Mouse (Mus musculus): ENCODE results near the gene Klrc1. TPM values are rescaled to one million over a fixed set of nuclear protein-coding genes. Genes with fewer than 3 reads are reported as not detected.
"Not testable (repeated sequence)": the region's sequence is repeated elsewhere in the genome, so short reads cannot be mapped to it uniquely, and the experiment has no call there.

The Klrc1 gene
- not detected in 2 replicates for polyA plus RNA-seq (2015; fragmentation: Nextera tagmentation; extraction: Ambion mirVana)

DNA sequence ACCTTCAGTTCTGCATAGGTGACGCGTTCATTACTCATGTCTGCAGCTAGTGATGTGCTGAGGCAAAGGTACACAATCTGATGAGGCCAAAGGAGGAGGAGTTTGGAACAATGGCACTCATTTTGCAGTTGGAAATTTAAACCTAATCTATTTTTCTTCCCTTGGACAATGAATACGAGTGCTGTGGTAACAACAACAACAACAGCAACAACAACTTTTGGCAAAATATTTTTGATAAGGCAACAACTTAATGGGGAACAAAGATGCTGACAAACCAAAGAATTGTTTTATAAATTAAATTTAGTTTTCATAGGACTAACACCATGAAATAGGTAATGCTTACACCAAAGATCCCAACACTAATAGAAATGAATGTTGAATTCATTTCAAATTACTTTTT, at the start of gene Klrc1:
TSS of gene Klrc1 (minus strand) at position 101 of the 400 bp plus-strand sequence.
- H3K27ac ChIP-seq, result no peak within 1 kb of the TSS
- no peak within 1 kb of the TSS for H3K4me2 ChIP-seq
- no peak within 1 kb of the TSS for H3K4me3 ChIP-seq
- H3K9me3 ChIP-seq, result no peaks in the 10 kb centered on the region
- no peaks in the 10 kb centered on the region for H3K4me1 ChIP-seq
- no peaks in the 10 kb centered on the region for H3K27me3 ChIP-seq
- WGBS, result 83% methylated on average over 3 of the region's 3 CpGs
- no peak for ATAC-seq (ENCODE audit: insufficient number of reproducible peaks, insufficient read depth, low FRiP score, low TSS enrichment, low read depth)
- no peak within 1 kb of the TSS for H3K9ac ChIP-seq
- no peaks in the 10 kb centered on the region for H3K36me3 ChIP-seq

DNA sequence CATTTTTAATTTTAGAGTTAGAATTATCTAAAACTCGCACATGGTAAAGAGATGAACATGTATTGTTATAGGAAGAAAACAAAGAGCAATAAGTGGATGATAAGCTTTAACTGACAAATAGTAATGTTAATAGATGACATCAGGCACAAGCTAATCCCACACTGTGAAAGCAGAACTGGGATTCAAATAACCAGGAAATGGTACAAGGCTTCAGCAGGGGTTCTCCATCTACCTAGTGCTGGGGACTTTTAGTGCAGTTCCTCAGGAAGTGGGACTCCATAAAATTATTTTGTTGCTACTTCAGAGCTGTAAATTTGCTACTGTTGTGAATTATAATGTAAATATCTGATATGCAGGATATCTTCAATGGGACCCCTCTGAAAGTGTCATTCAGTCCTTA, 48.5 kb upstream of the Klrc1 start:
- no peak for ATAC-seq (ENCODE audit: insufficient number of reproducible peaks, insufficient read depth, low FRiP score, low TSS enrichment, low read depth)
- no peaks in the 10 kb centered on the region for H3K27me3 ChIP-seq
- 92% methylated on average over 1 of the region's 1 CpGs for WGBS
- H3K4me1 ChIP-seq, result no peaks in the 10 kb centered on the region
- H3K9ac ChIP-seq, result no peak overlapping the region
- H3K27ac ChIP-seq, result no peak overlapping the region
- no peaks in the 10 kb centered on the region for H3K36me3 ChIP-seq
- no peak overlapping the region for H3K4me2 ChIP-seq
- H3K9me3 ChIP-seq, result no peaks in the 10 kb centered on the region
- H3K4me3 ChIP-seq, result no peak overlapping the region

DNA sequence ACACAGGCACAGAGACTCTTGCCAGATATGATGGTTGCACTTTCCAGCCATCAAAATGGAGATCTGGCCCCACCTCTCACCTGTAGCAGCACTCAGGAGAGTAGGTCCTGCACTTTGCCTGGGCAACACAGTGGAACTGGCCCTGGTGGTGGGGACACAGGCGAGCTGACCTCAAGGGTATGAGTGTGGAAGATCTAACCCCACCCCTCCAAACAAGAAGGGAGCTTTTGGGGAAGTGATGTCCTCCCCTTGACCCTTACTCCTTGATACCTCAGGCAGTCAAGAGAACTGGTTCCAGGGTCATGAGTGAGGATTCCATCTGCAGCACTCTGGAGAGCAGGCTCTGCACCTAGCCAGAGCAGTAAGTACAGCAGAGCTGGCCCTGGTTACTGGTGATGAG, 42.6 kb upstream of the Klrc1 start:
- Histone ChIP-seq H3K9ac (no peak overlapping the region), H3K4me2 (no peak overlapping the region), H3K36me3 (no peaks in the 10 kb centered on the region), H3K4me1 (no peaks in the 10 kb centered on the region), H3K27me3 (no peaks in the 10 kb centered on the region), H3K9me3 (0 out of 2 replicates have a peak, but pooled peaks cover 4% of the 10 kb centered on the region), H3K4me3 (no peak overlapping the region), H3K27ac (no peak overlapping the region)
- no peak for ATAC-seq (ENCODE audit: insufficient number of reproducible peaks, insufficient read depth, low FRiP score, low TSS enrichment, low read depth)
- WGBS, result 46% methylated on average over 1 of the region's 1 CpGs

DNA sequence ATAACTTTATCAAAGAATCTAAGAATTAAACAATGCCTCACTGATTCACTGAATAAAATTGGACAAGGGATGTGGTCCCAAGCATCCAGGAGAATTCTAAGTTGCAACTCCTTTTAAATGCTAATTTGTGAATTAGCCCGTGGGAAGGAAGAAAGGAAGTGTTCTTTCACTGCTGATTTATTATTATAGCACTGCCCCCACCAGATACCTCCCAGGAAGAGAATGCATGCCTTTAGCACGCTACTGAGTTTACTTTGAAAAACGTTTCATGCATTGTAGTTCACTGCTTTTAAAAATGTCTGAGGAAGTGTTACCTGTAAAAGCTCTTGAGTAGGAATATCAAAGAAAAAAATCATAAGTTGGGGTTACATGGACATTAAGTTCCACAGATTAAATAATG, 41.7 kb upstream of the Klrc1 start:
- WGBS, result 30% methylated on average over 3 of the region's 3 CpGs
- Histone ChIP-seq H3K9ac (no peak overlapping the region), H3K9me3 (0 out of 2 replicates have a peak, but pooled peaks cover 4% of the 10 kb centered on the region), H3K36me3 (no peaks in the 10 kb centered on the region), H3K4me3 (no peak overlapping the region), H3K4me2 (no peak overlapping the region), H3K4me1 (no peaks in the 10 kb centered on the region), H3K27me3 (no peaks in the 10 kb centered on the region), H3K27ac (no peak overlapping the region)
- ATAC-seq (ENCODE audit: insufficient number of reproducible peaks, insufficient read depth, low FRiP score, low TSS enrichment, low read depth), result no peak

DNA sequence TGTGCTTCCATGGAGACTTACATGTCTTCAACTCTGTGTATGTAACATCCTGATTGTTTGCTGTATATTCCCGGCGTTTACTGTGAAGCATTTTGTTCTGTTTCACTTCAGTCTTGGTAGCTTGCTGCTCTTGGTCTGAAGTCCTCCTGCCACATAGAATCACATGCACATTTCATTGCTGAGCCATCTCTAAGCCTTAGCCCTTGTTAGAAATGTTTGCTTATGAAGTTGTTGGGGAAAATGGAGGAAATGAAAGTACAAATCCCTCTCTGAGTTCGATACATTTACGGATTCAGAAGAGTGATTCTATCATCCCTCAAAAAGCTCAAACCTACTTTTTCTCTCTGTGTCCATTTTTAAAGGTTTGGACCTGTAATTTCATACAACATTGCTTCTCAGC, 38.3 kb upstream of the Klrc1 start, which contains the start of gene Klri1:
TSS of gene Klri1 (minus strand) at position 101 of the 400 bp plus-strand sequence.
- Histone ChIP-seq H3K27me3 (no peaks in the 10 kb centered on the region), H3K4me1 (no peaks in the 10 kb centered on the region), H3K36me3 (no peaks in the 10 kb centered on the region), H3K4me3 (no peak within 1 kb of the TSS), H3K9me3 (0 out of 2 replicates have a peak, but pooled peaks cover 4% of the 10 kb centered on the region), H3K4me2 (no peak within 1 kb of the TSS), H3K27ac (no peak within 1 kb of the TSS), H3K9ac (no peak within 1 kb of the TSS)
- 88% methylated on average over 4 of the region's 4 CpGs for WGBS
- ATAC-seq (ENCODE audit: insufficient number of reproducible peaks, insufficient read depth, low FRiP score, low TSS enrichment, low read depth), result no peak

DNA sequence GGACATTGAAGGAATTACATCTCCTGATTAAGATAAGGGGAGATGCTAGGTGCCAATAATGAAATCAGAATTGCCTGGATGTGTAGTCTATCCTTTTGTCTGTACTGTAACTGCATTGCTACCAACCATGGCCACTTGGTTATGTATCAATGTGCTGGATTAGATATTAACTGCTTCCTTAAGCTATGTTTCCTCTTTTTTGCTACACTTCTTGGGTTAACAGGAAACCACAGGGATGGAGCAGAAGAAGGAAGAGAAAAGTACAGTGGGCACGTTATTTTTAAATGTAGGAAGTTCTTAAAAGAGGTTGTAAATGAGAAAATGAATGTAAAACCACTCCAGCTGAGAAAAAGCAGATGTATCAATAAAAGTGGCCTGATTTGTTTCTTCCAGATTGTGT, 34.8 kb upstream of the Klrc1 start:
- 48% methylated on average over 1 of the region's 1 CpGs for WGBS
- H3K27me3 ChIP-seq, result no peaks in the 10 kb centered on the region
- H3K36me3 ChIP-seq, result no peaks in the 10 kb centered on the region
- H3K9me3 ChIP-seq, result 0 out of 2 replicates have a peak, but pooled peaks cover 2% of the 10 kb centered on the region
- H3K4me3 ChIP-seq, result no peak overlapping the region
- H3K4me2 ChIP-seq, result no peak overlapping the region
- H3K9ac ChIP-seq, result no peak overlapping the region
- H3K27ac ChIP-seq, result no peak overlapping the region
- ATAC-seq (ENCODE audit: insufficient number of reproducible peaks, insufficient read depth, low FRiP score, low TSS enrichment, low read depth), result no peak
- H3K4me1 ChIP-seq, result no peaks in the 10 kb centered on the region

DNA sequence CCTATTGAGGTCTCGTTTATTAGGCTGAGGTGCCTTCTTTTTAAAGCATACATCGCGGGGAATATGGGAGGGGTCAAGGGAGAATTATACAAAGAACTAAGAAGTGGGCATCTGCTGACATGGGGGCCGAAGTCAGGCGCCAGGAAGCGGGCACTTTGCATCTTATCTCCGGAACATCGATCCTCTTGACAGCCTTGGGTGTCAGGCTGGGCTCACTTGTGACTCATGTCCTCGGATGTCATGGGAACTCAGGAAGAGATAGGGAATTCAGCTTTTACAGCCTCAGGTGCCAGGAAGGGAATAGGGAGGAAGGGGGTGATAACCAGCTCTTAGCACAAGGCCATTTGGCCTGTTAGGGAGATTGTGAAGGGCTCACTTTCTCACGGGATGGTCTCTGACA, 12.7 kb upstream of the Klrc1 start:
- 84% methylated on average over 10 of the region's 10 CpGs for WGBS
- not testable (repeated sequence) for H3K9me3 ChIP-seq

DNA sequence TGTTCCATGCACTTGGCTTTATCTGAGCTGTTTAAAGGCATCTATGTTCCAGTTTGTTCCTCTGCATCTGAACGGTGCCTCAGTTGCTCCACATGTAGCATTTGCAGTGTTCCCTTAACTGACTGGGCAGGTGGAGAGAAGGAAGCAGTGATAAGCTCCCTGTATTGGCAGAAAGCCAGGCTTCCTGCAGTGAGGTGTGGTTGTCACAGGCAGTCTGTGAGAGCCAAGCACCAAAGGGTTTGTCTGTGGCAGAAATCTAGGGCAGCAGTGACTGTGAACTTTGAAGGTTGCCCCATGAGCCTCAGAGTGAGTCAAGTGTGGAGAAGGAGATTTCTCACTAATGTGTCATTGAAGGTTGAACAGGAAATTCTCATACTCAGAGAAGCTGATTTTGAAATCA, 1.6 kb upstream of the Klrc1 start:
- Histone ChIP-seq H3K27me3 (no peaks in the 10 kb centered on the region), H3K9ac (no peak overlapping the region), H3K4me2 (no peak overlapping the region), H3K36me3 (no peaks in the 10 kb centered on the region), H3K4me3 (no peak overlapping the region), H3K4me1 (no peaks in the 10 kb centered on the region), H3K9me3 (no peaks in the 10 kb centered on the region), H3K27ac (no peak overlapping the region)
- no peak for ATAC-seq (ENCODE audit: insufficient number of reproducible peaks, insufficient read depth, low FRiP score, low TSS enrichment, low read depth)
- WGBS, result 62% methylated on average over 1 of the region's 1 CpGs

More for the DNA sequence above, 12.7 kb upstream of the Klrc1 start:
- not testable (repeated sequence) for H3K36me3 ChIP-seq; H3K9ac ChIP-seq; H3K27ac ChIP-seq; ATAC-seq (ENCODE audit: insufficient number of reproducible peaks, insufficient read depth, low FRiP score, low TSS enrichment, low read depth); H3K4me3 ChIP-seq; H3K27me3 ChIP-seq; H3K4me1 ChIP-seq; H3K4me2 ChIP-seq

DNA sequence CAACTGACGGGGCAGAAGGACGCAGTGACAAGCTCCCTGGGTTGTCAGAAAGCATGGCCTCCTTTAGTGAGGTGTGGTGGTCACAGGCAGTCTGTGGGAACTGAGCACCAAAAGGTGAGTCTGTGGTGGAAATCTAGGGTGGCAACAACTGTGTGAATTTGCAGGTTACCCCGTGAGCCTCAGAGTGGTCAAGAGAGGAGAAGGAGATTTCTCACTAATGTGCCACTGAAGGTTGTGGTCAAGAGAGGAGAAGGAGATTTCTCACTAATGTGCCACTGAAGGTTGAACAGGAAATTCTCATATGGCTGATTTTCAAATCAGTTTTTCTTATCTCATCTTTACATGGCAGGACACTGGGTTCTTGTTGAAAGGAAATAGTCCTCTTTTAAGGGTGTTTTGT, 17.5 kb downstream of the Klrc1 start:
- ATAC-seq (ENCODE audit: insufficient number of reproducible peaks, insufficient read depth, low FRiP score, low TSS enrichment, low read depth); H3K27ac ChIP-seq; H3K9ac ChIP-seq; H3K27me3 ChIP-seq; H3K36me3 ChIP-seq; H3K4me2 ChIP-seq; H3K9me3 ChIP-seq; H3K4me1 ChIP-seq; H3K4me3 ChIP-seq: not testable (repeated sequence)
- no CpG with 5 or more reads among the region's 3 CpGs for WGBS

DNA sequence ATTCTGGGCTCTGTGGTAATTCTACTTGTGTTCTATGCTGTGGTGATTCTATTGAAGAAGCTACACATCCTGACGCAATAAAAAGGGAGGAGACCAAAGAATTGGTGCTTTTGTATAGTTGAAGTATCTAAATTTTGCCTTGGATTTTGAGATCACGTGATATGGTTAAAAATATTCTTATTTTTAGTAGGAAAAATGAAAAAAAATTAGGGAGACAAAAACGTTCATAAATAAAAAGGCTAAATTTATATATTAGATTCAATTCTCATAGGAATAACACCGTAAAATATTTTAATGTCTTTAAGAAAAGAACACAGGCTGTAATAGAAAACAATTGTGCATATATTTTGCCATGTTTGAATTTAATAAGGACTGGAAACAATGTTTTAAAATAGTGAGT, 18.2 kb downstream of the Klrc1 start, which contains the start of gene Klrc2:
TSS of gene Klrc2 (minus strand) at position 101 of the 400 bp plus-strand sequence.
- H3K4me1 ChIP-seq; ATAC-seq (ENCODE audit: insufficient number of reproducible peaks, insufficient read depth, low FRiP score, low TSS enrichment, low read depth); H3K27me3 ChIP-seq; H3K9me3 ChIP-seq; H3K36me3 ChIP-seq; H3K9ac ChIP-seq; H3K4me2 ChIP-seq; H3K27ac ChIP-seq; H3K4me3 ChIP-seq: not testable (repeated sequence)
- 71% methylated on average over 4 of the region's 4 CpGs for WGBS

DNA sequence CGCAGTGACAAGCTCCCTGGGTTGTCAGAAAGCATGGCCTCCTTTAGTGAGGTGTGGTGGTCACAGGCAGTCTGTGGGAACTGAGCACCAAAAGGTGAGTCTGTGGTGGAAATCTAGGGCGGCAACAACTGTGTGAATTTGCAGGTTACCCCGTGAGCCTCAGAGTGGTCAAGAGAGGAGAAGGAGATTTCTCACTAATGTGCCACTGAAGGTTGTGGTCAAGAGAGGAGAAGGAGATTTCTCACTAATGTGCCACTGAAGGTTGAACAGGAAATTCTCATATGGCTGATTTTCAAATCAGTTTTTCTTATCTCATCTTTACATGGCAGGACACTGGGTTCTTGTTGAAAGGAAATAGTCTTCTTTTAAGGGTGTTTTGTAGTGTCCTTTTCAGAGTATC, 34.7 kb downstream of the Klrc1 start:
- not testable (repeated sequence) for H3K27me3 ChIP-seq; H3K4me2 ChIP-seq; H3K27ac ChIP-seq; H3K9ac ChIP-seq; H3K4me1 ChIP-seq; ATAC-seq (ENCODE audit: insufficient number of reproducible peaks, insufficient read depth, low FRiP score, low TSS enrichment, low read depth); H3K9me3 ChIP-seq; H3K4me3 ChIP-seq; H3K36me3 ChIP-seq
- WGBS, result 90% methylated on average over 2 of the region's 3 CpGs

DNA sequence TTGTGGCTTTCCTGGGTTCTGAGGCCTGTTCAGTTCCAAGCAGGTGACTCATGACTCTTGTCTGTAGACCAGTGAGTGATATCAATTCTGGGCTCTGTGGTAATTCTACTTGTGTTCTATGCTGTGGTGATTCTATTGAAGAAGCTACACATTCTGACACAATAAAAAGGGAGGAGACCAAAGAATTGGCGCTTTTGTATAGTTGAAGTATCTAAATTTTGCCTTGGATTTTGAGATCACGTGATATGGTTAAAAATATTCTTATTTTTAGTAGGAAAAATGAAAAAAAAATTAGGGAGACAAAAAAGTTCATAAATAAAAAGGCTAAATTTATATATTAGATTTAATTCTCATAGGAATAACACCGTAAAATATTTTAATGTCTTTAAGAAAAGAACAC, 35.5 kb downstream of the Klrc1 start, which contains the start of gene Klrc3:
TSS of gene Klrc3 (minus strand) at position 101 of the 400 bp plus-strand sequence.
- not testable (repeated sequence) for H3K4me1 ChIP-seq; H3K4me3 ChIP-seq; H3K27ac ChIP-seq; H3K9me3 ChIP-seq; H3K27me3 ChIP-seq; H3K9ac ChIP-seq; ATAC-seq (ENCODE audit: insufficient number of reproducible peaks, insufficient read depth, low FRiP score, low TSS enrichment, low read depth); H3K36me3 ChIP-seq; H3K4me2 ChIP-seq
- WGBS, result 82% methylated on average over 3 of the region's 3 CpGs

DNA sequence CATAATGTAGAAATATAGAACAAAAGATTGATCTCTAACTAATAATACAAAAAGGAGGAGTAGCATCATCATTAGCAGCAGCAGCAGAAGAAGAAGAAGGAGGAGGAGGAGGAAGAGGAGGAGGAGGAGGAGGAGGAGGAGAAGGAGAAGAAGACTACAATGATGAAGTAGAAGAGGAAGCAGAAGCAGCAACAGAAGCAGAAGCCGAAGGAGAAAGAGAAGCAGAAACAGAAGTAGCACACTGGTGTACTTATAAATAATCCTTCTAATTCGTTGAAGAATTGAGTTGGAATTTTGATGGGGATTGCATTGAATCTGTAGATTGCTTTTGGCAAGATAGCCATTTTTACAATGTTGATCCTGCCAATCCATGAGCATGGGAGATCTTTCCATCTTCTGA, 47.7 kb downstream of the Klrc1 start:
- ATAC-seq (ENCODE audit: insufficient number of reproducible peaks, insufficient read depth, low FRiP score, low TSS enrichment, low read depth); H3K27me3 ChIP-seq; H3K4me1 ChIP-seq; H3K4me2 ChIP-seq; H3K9me3 ChIP-seq; H3K4me3 ChIP-seq; H3K36me3 ChIP-seq; H3K27ac ChIP-seq; H3K9ac ChIP-seq: not testable (repeated sequence)
- 78% methylated on average over 2 of the region's 2 CpGs for WGBS

Data from embryonic facial prominence, embryonic 13.5 days (tissue).